Mouse (Mus musculus): ENCODE results near the gene Khdc1a. TPM values are rescaled to one million over a fixed set of nuclear protein-coding genes. Genes with fewer than 3 reads are reported as not detected.
"Not testable (repeated sequence)": the region's sequence is repeated elsewhere in the genome, so short reads cannot be mapped to it uniquely, and the experiment has no call there.

Khdc1a gene
- polyA plus RNA-seq, 1 experiment, result not detected

GRCm38 (mm10) chr1:21326733-21327132 lies 22.7 kb upstream of the Khdc1a start:
- TF ChIP-seq POLR2A (IDR thresholded peaks at IDR 0.05; ENCODE audit: low read depth, low read length), result no peak
- TF ChIP-seq CTCF (IDR thresholded peaks at IDR 0.05; ENCODE audit: extremely low read depth, insufficient read depth, insufficient read length, insufficient replicate concordance), result no peak
- no peak for DNase-seq (ENCODE audit: low read depth in 1 of 2, low spot score in 2 of 2)
- Histone ChIP-seq H3K27ac (ENCODE audit: insufficient read depth, low read length) (no peak overlapping the region), H3K4me1 (ENCODE audit: control insufficient read depth, insufficient read depth, insufficient read length) (no peaks in the 10 kb centered on the region; the same call in 1 of the 2 replicates), H3K4me3 (ENCODE audit: extremely low read depth, insufficient read depth, insufficient read length) (no peak overlapping the region), H3K27me3 (ENCODE audit: control insufficient read depth, insufficient read depth, low read length) (no peaks in the 10 kb centered on the region), H3K36me3 (ENCODE audit: control insufficient read depth, insufficient read depth, low read length) (no peaks in the 10 kb centered on the region)
- WGBS, result 92% methylated on average over 7 of the region's 7 CpGs

DNA sequence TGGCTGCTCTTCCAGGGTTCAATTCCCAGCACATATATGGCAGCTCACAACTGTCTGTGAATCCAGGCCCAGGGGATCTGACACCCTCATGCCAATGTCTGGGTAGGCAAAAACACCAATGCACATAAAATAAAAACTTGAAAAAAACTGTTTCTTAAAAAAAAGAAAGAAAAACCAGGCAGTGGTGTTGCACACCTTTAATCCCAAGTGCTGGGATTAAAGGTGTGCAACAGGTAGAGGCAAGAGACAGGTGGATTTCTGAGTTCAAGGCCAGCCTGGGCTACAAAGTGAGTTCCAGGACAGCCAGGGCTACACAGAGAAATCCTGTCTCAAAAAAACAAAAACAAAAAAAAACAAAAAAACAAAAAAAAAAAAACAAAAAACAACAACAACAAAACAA lies 18.3 kb upstream of the Khdc1a start:
- not testable (repeated sequence) for H3K27me3 ChIP-seq (ENCODE audit: control insufficient read depth, insufficient read depth, low read length); H3K27ac ChIP-seq (ENCODE audit: insufficient read depth, low read length); H3K36me3 ChIP-seq (ENCODE audit: control insufficient read depth, insufficient read depth, low read length); H3K4me3 ChIP-seq (ENCODE audit: extremely low read depth, insufficient read depth, insufficient read length); DNase-seq (ENCODE audit: low read depth in 1 of 2, low spot score in 2 of 2); H3K4me1 ChIP-seq (ENCODE audit: control insufficient read depth, insufficient read depth, insufficient read length)

- H3K4me1 ChIP-seq (ENCODE audit: control insufficient read depth, insufficient read depth, insufficient read length), result peaks cover 4% of the 10 kb centered on the region; the same call in 1 of the 2 replicates
- TF ChIP-seq POLR2A (IDR thresholded peaks at IDR 0.05; ENCODE audit: low read depth, low read length), result no peak
- TF ChIP-seq CTCF (IDR thresholded peaks at IDR 0.05; ENCODE audit: extremely low read depth, insufficient read depth, insufficient read length, insufficient replicate concordance), result no peak
- H3K27ac ChIP-seq (ENCODE audit: insufficient read depth, low read length), result peak overlapping the region; percentile 77
- no peaks in the 10 kb centered on the region for H3K36me3 ChIP-seq (ENCODE audit: control insufficient read depth, insufficient read depth, low read length)
- H3K4me3 ChIP-seq (ENCODE audit: extremely low read depth, insufficient read depth, insufficient read length), result no peak overlapping the region; the same call in 1 of the 2 replicates
- no peaks in the 10 kb centered on the region for H3K27me3 ChIP-seq (ENCODE audit: control insufficient read depth, insufficient read depth, low read length)
- 35% methylated on average over 16 of the region's 16 CpGs for WGBS
- peak; percentile 14 for DNase-seq (ENCODE audit: low read depth in 1 of 2, low spot score in 2 of 2)
Observed at GRCm38 (mm10) chr1:21333222-21333973, 16.0 kb upstream of the Khdc1a start.

GRCm38 (mm10) chr1:21335836-21336235 lies 13.6 kb upstream of the Khdc1a start:
- Histone ChIP-seq H3K36me3 (ENCODE audit: control insufficient read depth, insufficient read depth, low read length) (no peaks in the 10 kb centered on the region), H3K4me3 (ENCODE audit: extremely low read depth, insufficient read depth, insufficient read length) (no peak overlapping the region), H3K27me3 (ENCODE audit: control insufficient read depth, insufficient read depth, low read length) (no peaks in the 10 kb centered on the region), H3K4me1 (ENCODE audit: control insufficient read depth, insufficient read depth, insufficient read length) (peaks cover 4% of the 10 kb centered on the region; the same call in 1 of the 2 replicates), H3K27ac (ENCODE audit: insufficient read depth, low read length) (peak overlapping the region; percentile 29; the same call in 1 of the 2 replicates)
- no peak for DNase-seq (ENCODE audit: low read depth in 1 of 2, low spot score in 2 of 2)
- no peak for TF ChIP-seq CTCF (IDR thresholded peaks at IDR 0.05; ENCODE audit: extremely low read depth, insufficient read depth, insufficient read length, insufficient replicate concordance)
- no peak for TF ChIP-seq POLR2A (IDR thresholded peaks at IDR 0.05; ENCODE audit: low read depth, low read length)

- no peak for DNase-seq (ENCODE audit: low read depth in 1 of 2, low spot score in 2 of 2)
- no peak overlapping the region for H3K4me3 ChIP-seq (ENCODE audit: extremely low read depth, insufficient read depth, insufficient read length)
- no peaks in the 10 kb centered on the region for H3K27me3 ChIP-seq (ENCODE audit: control insufficient read depth, insufficient read depth, low read length)
- no peaks in the 10 kb centered on the region for H3K4me1 ChIP-seq (ENCODE audit: control insufficient read depth, insufficient read depth, insufficient read length)
- no peaks in the 10 kb centered on the region for H3K36me3 ChIP-seq (ENCODE audit: control insufficient read depth, insufficient read depth, low read length)
- no peak overlapping the region for H3K27ac ChIP-seq (ENCODE audit: insufficient read depth, low read length)
- TF ChIP-seq CTCF (IDR thresholded peaks at IDR 0.05; ENCODE audit: extremely low read depth, insufficient read depth, insufficient read length, insufficient replicate concordance) (no peak), POLR2A (IDR thresholded peaks at IDR 0.05; ENCODE audit: low read depth, low read length) (no peak)
- 93% methylated on average over 1 of the region's 1 CpGs for WGBS
Observed at GRCm38 (mm10) chr1:21340745-21341144, 8.7 kb upstream of the Khdc1a start.

DNA sequence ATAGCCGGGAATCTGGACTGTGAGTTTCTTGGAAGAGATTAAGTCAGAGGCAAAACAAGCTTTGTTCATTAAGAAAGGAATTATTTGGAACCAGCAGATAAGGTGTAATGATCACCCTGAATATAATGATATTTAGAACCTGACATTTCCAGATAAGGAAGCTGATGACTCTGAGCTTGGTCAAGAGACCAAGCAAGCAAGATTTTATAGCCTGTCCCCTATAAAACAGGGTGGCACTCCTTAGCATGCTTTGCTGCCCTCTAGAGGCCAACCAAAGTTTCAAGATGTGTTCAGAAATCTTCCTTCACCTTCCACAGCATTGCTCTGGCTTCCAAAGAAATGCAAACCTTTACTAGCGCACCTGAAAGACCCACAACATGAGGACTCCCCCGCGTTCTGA lies 5.2 kb upstream of the Khdc1a start:
- H3K36me3 ChIP-seq (ENCODE audit: control insufficient read depth, insufficient read depth, low read length), result no peaks in the 10 kb centered on the region
- no peak overlapping the region for H3K27ac ChIP-seq (ENCODE audit: insufficient read depth, low read length)
- TF ChIP-seq POLR2A (IDR thresholded peaks at IDR 0.05; ENCODE audit: low read depth, low read length) (no peak), CTCF (IDR thresholded peaks at IDR 0.05; ENCODE audit: extremely low read depth, insufficient read depth, insufficient read length, insufficient replicate concordance) (peak; percentile 46; the same call in 1 of the 2 replicates)
- no peaks in the 10 kb centered on the region for H3K4me1 ChIP-seq (ENCODE audit: control insufficient read depth, insufficient read depth, insufficient read length)
- no peak overlapping the region for H3K4me3 ChIP-seq (ENCODE audit: extremely low read depth, insufficient read depth, insufficient read length)
- 67% methylated on average over 4 of the region's 4 CpGs for WGBS
- DNase-seq (ENCODE audit: low read depth in 1 of 2, low spot score in 2 of 2), result peak; percentile 8 to 38
- no peaks in the 10 kb centered on the region for H3K27me3 ChIP-seq (ENCODE audit: control insufficient read depth, insufficient read depth, low read length)

- 79% methylated on average over 7 of the region's 7 CpGs for WGBS
- H3K4me3 ChIP-seq (ENCODE audit: extremely low read depth, insufficient read depth, insufficient read length); H3K36me3 ChIP-seq (ENCODE audit: control insufficient read depth, insufficient read depth, low read length); H3K27me3 ChIP-seq (ENCODE audit: control insufficient read depth, insufficient read depth, low read length); H3K27ac ChIP-seq (ENCODE audit: insufficient read depth, low read length); DNase-seq (ENCODE audit: low read depth in 1 of 2, low spot score in 2 of 2); H3K4me1 ChIP-seq (ENCODE audit: control insufficient read depth, insufficient read depth, insufficient read length): not testable (repeated sequence)
Observed at GRCm38 (mm10) chr1:21344752-21345151, 4.7 kb upstream of the Khdc1a start.

DNA sequence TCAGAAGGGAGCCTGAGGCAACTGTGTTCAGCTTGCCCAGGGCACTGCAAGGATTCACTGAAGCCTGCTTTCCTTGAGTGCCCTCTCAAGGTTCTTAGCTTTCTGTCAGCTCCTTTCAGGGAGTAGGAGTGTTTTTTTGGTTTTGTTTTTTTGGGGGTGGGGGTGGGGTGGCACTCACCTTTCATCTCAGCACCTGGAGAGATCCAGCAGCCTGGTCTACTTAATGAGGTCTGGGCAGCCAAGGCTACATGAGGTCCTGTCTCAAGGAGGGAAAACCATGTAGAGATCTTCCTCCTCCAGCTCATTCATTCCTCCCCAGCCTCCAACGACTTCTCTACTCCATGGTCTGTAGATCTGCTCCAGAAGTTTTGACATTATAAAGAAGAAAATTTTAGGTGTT lies 18.6 kb downstream of the Khdc1a start, which contains the start of gene Khdc1c:
Khdc1c (plus strand) TSS at position 301 of the 400 bp plus-strand sequence.
- not testable (repeated sequence) for DNase-seq (ENCODE audit: low read depth in 1 of 2, low spot score in 2 of 2); H3K27ac ChIP-seq (ENCODE audit: insufficient read depth, low read length); H3K4me1 ChIP-seq (ENCODE audit: control insufficient read depth, insufficient read depth, insufficient read length); H3K4me3 ChIP-seq (ENCODE audit: extremely low read depth, insufficient read depth, insufficient read length); H3K36me3 ChIP-seq (ENCODE audit: control insufficient read depth, insufficient read depth, low read length); H3K27me3 ChIP-seq (ENCODE audit: control insufficient read depth, insufficient read depth, low read length)
- WGBS, result 83% methylated on average over 1 of the region's 1 CpGs

All from spleen, adult 2 months (tissue).